Mouse (Mus musculus): ENCODE results near the gene Sptlc2.
"Not testable (repeated sequence)": the region's sequence is repeated elsewhere in the genome, so short reads cannot be mapped to it uniquely, and the experiment has no call there.

GRCm38 (mm10) chr12:87277251-87277650, 110.9 kb downstream of the Sptlc2 start:
- not testable (repeated sequence) for TF ChIP-seq GATA1, TAL1 (IDR thresholded peaks at IDR 0.05; ENCODE audit: low read length)

All from erythroblast, embryonic 14.5 days (primary cell).